Mouse (Mus musculus) forebrain, embryonic 10.5 days (tissue): ENCODE results near the gene Bcl9l. TPM values are rescaled to one million over a fixed set of nuclear protein-coding genes. Genes with fewer than 3 reads are reported as not detected.

Experiments
- polyA plus RNA-seq: library from polyadenylated mRNA; unstranded; fragments of >200 nt; fragmentation: Nextera tagmentation; extraction: Ambion mirVana; gene quantifications from 2 replicates; pipeline ENCODE4 v1.2.1, GENCODE M21; 2016

Bcl9l gene
- polyA plus RNA-seq, 1 experiment from 2014 or later = 5.0 TPM

Other genes with a start within 250 kb of the Bcl9l start
- gene Cbl, start 248.8 kb upstream of the Bcl9l start, polyA plus RNA-seq = 21.3 and 23.8 TPM in 2 replicates
- not detected in 2 replicates for gene Ccdc153, start 242.1 kb upstream of the Bcl9l start, polyA plus RNA-seq
- gene Pdzd3, start 231.4 kb upstream of the Bcl9l start, polyA plus RNA-seq = 0.06 TPM in 1 of 2 replicates, not detected in the other
- 2.8 and 2.9 TPM in 2 replicates for gene Nlrx1, start 214.2 kb upstream of the Bcl9l start, polyA plus RNA-seq
- gene Abcg4, start 194.2 kb upstream of the Bcl9l start, polyA plus RNA-seq = 5.3 and 7.2 TPM in 2 replicates
- gene Hinfp, start 177.2 kb upstream of the Bcl9l start, polyA plus RNA-seq = 32.8 and 33.0 TPM in 2 replicates
- gene C2cd2l, start 162.5 kb upstream of the Bcl9l start, polyA plus RNA-seq = 8.3 and 8.7 TPM in 2 replicates
- 48.0 and 49.3 TPM in 2 replicates for gene Dpagt1, start 156.8 kb upstream of the Bcl9l start, polyA plus RNA-seq
- gene H2afx, start 148.1 kb upstream of the Bcl9l start, polyA plus RNA-seq = 524 and 528 TPM in 2 replicates
- 196 and 210 TPM in 2 replicates for gene Hmbs, start 138.6 kb upstream of the Bcl9l start, polyA plus RNA-seq
- gene Vps11, start 121.2 kb upstream of the Bcl9l start, polyA plus RNA-seq = 29.0 and 32.3 TPM in 2 replicates
- 38.7 and 43.7 TPM in 2 replicates for gene Hyou1, start 103.3 kb upstream of the Bcl9l start, polyA plus RNA-seq
- gene Slc37a4, start 86.0 kb upstream of the Bcl9l start, polyA plus RNA-seq = 18.8 and 19.4 TPM in 2 replicates
- 2,069 and 2,211 TPM in 2 replicates for gene Rps25, start 75.7 kb upstream of the Bcl9l start, polyA plus RNA-seq
- gene Trappc4, start 75.2 kb upstream of the Bcl9l start, polyA plus RNA-seq = 181 and 189 TPM in 2 replicates
- gene Ccdc84, start 64.3 kb upstream of the Bcl9l start, polyA plus RNA-seq = 25.6 and 26.1 TPM in 2 replicates
- not detected in 2 replicates for gene Foxr1, start 41.7 kb upstream of the Bcl9l start, polyA plus RNA-seq
- gene Upk2, start 27.8 kb upstream of the Bcl9l start, polyA plus RNA-seq = not detected in 2 replicates
- gene Cxcr5, start 79.1 kb downstream of the Bcl9l start, polyA plus RNA-seq = 0.05 TPM in 1 of 2 replicates, not detected in the other
- gene Ddx6, start 122.1 kb downstream of the Bcl9l start, polyA plus RNA-seq = 20.3 and 21.0 TPM in 2 replicates
- not detected in 2 replicates for gene Treh, start 190.4 kb downstream of the Bcl9l start, polyA plus RNA-seq